Mouse (Mus musculus) hindbrain, embryonic 10.5 days (tissue): ENCODE measurements at regions not wholly inside any gene's neighbourhood (a gene's known extent, or its start where the extent isn't known, plus 50 kb on each side); places are given as distances from the start of the nearest gene placed in this dataset.

ENCODE experiments used
- DNase-seq: peaks from one replicate; pipeline ENCODE4 v3.0.0-alpha.2; 2017; ENCODE audit warnings: low spot score
- H3K27ac ChIP-seq: fragments of 300-500 bp; sonication (generic); 2 replicates; pipeline ENCODE4 v1.5.1; 2016; ENCODE audit warnings: mild to moderate bottlenecking, moderate library complexity
- H3K27me3 ChIP-seq: fragments of 300-500 bp; sonication (generic); 2 replicates; pipeline ENCODE4 v1.6.1; 2016; ENCODE audit warnings: mild to moderate bottlenecking; ENCODE audit not compliant: poor library complexity, insufficient read depth, severe bottlenecking
- H3K36me3 ChIP-seq: fragments of 300-500 bp; sonication (generic); 2 replicates; pipeline ENCODE4 v1.6.1; 2016; ENCODE audit warnings: mild to moderate bottlenecking, moderate library complexity
- H3K4me1 ChIP-seq: fragments of 300-500 bp; sonication (generic); replicated peaks from 2 replicates; pipeline ENCODE4 v1.6.1; 2016; ENCODE audit warnings: mild to moderate bottlenecking
- H3K4me3 ChIP-seq: fragments of 300-500 bp; sonication (generic); 2 replicates; pipeline ENCODE4 v1.5.1; 2016; ENCODE audit warnings: mild to moderate bottlenecking, moderate library complexity
- H3K9me3 ChIP-seq: fragments of 300-500 bp; sonication (generic); 2 replicates; pipeline ENCODE4 v1.6.1; 2016; ENCODE audit warnings: mild to moderate bottlenecking, moderate library complexity
- WGBS: fragments of 180-500 bp; shearing (Covaris S2); methylation state at CpG from one replicate; pipeline ENCODE4 v1.1.7; 2016; 5-methylcytosine and 5-hydroxymethylcytosine counted together

DNA sequence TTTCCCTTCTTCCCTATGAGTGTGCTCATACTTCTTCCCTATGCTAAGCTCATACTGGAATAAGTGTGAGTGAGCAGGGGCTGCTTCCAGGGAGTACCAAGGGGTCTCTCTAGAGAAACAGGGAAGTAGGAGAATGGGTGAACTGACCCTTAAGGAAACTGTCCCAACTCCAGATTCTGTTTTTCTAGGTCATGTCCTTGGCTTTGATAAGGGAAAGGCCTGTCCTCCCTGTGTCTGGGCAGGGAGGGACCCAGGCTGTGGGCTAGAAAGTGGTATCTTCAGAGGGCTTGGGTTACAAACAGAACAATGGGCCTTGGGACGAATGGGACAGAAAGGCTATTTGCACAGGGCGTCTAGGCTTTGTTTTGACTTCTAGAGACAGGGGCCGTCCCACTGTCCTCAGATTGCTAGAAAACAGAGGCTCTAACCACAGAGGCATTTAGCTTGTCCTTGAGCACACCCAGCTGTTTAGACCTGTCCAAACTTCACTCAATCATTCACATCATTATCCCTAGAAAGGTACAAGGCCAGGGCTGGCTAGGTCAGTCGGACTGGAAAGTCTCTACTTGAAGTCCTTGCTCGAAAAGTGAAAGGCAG, 82.0 kb upstream of the Parp11 start:
- Histone ChIP-seq H3K27me3 (peaks cover 57% of the 10 kb centered on the region), H3K4me1 (peaks cover 56% of the 10 kb centered on the region), H3K36me3 (no peaks in the 10 kb centered on the region), H3K4me3 (no peak overlapping the region), H3K27ac (peak overlapping the region; percentile 84), H3K9me3 (no peaks in the 10 kb centered on the region)
- no peak for DNase-seq
- WGBS, result 31% methylated on average over 5 of the region's 5 CpGs

DNA sequence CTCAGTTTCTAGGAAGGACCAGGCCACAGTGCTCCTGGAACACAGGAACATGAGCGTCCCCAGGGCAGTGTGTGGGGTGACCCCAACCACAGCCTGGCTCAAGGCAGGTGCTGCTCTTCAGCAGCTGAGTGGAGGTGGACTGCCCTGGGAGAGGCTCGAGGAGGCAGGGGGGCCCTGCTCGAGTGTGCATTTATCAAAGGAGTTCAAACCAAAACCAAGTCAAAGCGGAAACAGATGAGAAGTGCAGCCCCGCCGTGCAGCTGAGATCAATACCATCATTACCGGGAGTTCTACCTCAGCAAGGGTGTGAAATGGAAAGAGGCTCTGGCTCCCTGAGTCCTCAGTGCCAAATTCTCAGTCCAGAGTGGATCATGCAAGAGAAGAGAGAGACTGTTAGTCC, 81.4 kb upstream of the Parp11 start:
- peaks cover 52% of the 10 kb centered on the region for H3K27me3 ChIP-seq
- WGBS, result 61% methylated on average over 7 of the region's 7 CpGs
- no peaks in the 10 kb centered on the region for H3K36me3 ChIP-seq
- peak overlapping the region; percentile 84 for H3K27ac ChIP-seq
- H3K4me1 ChIP-seq, result peaks cover 52% of the 10 kb centered on the region
- H3K4me3 ChIP-seq, result no peak overlapping the region
- H3K9me3 ChIP-seq, result no peaks in the 10 kb centered on the region
- DNase-seq, result no peak

DNA sequence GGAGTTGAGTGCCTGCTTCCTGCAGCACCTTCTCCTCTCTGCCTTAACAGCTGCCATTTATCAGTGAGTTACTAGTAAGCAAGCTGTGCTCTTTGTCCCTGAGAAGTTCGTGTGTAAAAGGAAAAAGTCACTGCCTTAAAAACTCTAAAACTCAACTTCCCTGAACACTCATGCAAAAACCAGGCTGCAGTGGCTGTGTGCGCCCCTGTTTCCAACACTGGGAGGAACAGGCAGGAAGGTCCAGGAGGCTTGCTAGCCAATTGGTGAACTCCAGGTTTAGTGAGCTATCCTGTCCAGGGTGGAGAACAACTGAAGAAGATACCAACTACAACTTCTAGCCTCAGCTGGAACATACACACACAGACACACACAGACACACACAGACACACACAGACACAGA, 81.0 kb upstream of the Parp11 start:
- Histone ChIP-seq H3K27ac (peak overlapping the region; percentile 84), H3K36me3 (no peaks in the 10 kb centered on the region), H3K4me3 (no peak overlapping the region), H3K9me3 (no peaks in the 10 kb centered on the region), H3K4me1 (peaks cover 50% of the 10 kb centered on the region), H3K27me3 (peaks cover 48% of the 10 kb centered on the region)
- no peak for DNase-seq
- 65% methylated on average over 2 of the region's 2 CpGs for WGBS

DNA sequence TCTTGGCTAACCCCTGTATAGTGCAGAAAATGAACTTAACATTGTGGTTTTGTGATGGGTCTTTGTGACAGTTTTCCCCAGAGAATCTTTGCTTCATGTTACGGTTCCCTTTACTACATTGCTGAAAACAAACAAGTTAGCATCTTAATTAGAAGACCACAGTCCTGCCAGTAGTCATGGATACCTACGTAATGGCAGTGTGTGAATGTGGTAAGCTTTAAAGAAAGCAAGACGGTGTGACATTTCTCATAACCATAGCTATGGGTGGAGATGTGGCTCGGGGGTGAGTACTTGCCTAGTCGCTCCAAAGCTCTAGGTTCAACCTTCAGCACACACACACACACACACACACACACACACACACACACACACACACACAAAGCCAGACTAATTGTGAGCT, 73.6 kb upstream of the Parp11 start:
- Histone ChIP-seq H3K27ac (peak overlapping the region; percentile 29; the same call in 1 of the 2 replicates), H3K4me1 (peaks cover 46% of the 10 kb centered on the region), H3K27me3 (peaks cover 24% of the 10 kb centered on the region; the same call in 1 of the 2 replicates), H3K9me3 (no peaks in the 10 kb centered on the region), H3K36me3 (no peaks in the 10 kb centered on the region), H3K4me3 (no peak overlapping the region)
- 67% methylated on average over 5 of the region's 5 CpGs for WGBS
- DNase-seq, result no peak

DNA sequence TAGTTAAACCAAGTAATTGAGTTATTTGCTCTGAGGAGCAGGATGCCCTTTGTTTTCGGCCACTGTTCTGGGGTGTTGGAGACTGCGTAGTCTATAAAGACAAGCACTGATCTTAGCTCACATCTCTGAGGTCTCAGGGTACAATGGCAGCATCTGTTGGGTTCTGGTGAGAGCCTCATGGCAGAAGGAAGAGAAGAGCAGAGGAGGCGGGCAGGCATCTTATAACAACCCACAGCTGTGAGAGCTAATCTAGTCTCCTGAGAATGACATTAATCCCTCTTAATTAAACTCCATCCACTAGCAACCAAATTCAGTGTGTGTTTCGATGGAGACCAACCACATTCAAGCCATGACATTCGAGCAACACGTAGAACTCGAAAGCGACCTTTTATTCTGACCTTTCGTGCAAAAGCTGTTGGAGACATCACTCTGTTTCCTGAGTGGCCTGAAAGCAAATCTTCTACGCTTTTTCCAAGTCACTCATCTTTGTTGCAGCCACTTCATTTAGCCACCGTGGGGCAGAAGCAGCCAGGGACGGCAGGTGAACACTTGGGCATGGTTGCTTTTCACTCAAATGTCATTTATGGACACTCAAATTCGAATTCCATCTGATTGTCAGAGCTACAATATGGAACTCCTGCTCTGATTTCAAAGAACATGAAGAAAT, 72.7 kb upstream of the Parp11 start:
- no peak overlapping the region; the same call in 1 of the 2 replicates for H3K27ac ChIP-seq
- H3K4me3 ChIP-seq, result no peak overlapping the region
- H3K27me3 ChIP-seq, result peaks cover 27% of the 10 kb centered on the region
- H3K4me1 ChIP-seq, result peaks cover 51% of the 10 kb centered on the region
- 71% methylated on average over 13 of the region's 13 CpGs for WGBS
- H3K36me3 ChIP-seq, result no peaks in the 10 kb centered on the region
- DNase-seq, result no peak
- H3K9me3 ChIP-seq, result no peaks in the 10 kb centered on the region

DNA sequence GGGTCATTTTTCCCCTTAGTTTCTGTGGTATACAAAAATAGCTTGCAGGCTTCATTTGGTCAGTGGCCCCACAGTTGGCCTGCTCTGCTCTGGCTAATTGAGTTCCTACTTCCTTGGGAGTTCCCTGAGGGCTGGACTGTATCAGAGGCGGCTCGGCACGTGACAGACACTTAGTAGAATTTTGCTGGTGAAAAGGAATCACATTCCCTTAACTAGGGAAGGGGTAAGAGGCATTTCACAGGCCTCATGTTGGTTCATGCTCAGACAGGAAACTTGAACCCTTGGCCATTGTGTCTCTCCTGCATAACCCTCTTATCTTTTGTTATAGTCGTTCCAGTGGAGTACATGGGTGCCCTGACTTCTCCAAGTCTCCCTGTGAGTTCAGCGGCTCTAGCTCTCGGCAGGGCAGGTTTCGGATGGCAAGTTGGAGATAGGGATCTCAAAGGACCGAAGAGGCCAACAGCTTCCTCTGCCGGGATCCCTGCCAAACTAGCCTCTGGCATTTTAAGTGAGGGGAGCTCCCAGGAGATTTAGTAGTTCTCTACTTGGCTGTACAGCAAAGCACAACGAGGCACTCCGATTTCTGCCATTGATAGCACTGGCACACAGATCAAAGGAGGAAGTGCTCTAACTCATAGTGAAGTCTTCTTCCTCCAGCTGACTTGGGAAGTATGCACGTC, 72.0 kb upstream of the Parp11 start:
- peak overlapping the region; percentile 3; the same call in 1 of the 2 replicates for H3K27ac ChIP-seq
- WGBS, result 65% methylated on average over 12 of the region's 12 CpGs
- peaks cover 51% of the 10 kb centered on the region for H3K4me1 ChIP-seq
- H3K27me3 ChIP-seq, result peaks cover 27% of the 10 kb centered on the region
- no peak overlapping the region for H3K4me3 ChIP-seq
- H3K9me3 ChIP-seq, result no peaks in the 10 kb centered on the region
- H3K36me3 ChIP-seq, result no peaks in the 10 kb centered on the region
- DNase-seq, result no peak

DNA sequence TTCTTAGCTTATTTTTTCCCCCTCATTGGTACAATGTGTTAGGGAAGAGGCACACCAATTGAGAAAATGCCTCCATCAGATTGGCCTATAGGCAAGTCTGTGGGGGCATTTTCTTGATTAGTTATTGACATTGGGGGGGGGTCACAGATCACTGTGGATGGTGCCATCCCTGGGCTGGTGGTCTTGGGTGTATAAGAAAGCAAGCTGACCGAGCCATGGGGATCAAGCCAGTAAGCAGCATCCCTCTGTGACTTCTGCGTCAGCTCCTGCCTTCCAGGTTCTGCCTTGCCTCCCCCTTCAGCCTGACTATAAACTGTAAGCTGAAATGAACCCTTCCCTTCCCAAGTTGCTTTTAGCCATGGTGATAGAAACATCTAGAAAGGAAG, 71.5 kb upstream of the Parp11 start:
- Histone ChIP-seq H3K4me1 (peaks cover 51% of the 10 kb centered on the region), H3K27me3 (peaks cover 27% of the 10 kb centered on the region), H3K4me3 (no peak overlapping the region), H3K27ac (no peak overlapping the region), H3K9me3 (no peaks in the 10 kb centered on the region), H3K36me3 (no peaks in the 10 kb centered on the region)
- DNase-seq, result no peak
- 81% methylated on average over 2 of the region's 2 CpGs for WGBS

DNA sequence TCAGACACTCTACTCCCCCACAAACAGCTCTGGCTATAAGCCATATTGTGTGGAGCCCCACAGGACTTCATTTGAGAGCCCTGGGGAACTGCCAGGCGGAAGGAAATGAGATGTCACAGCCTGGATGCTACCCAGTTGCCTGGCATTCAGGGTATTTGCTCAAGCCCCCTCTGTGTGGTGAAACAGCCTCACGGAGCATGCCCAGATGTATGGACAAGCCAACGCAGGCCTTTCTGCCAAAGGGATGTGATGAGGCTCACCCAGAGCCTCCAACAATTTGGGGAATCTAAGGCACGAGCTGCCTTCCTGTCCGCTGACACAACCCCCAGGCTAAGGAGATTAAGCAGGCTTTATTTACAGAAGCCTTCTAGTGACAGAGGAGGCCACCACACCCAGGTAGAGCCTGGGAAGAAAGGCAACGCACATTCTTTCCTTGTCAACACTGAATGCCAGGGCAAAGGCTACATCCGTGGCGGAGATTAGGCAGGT, 70.9 kb upstream of the Parp11 start:
- Histone ChIP-seq H3K4me1 (peaks cover 51% of the 10 kb centered on the region), H3K4me3 (no peak overlapping the region), H3K27ac (peak overlapping the region; percentile 35), H3K9me3 (no peaks in the 10 kb centered on the region), H3K27me3 (peaks cover 27% of the 10 kb centered on the region), H3K36me3 (no peaks in the 10 kb centered on the region)
- no peak for DNase-seq
- WGBS, result 69% methylated on average over 8 of the region's 8 CpGs

DNA sequence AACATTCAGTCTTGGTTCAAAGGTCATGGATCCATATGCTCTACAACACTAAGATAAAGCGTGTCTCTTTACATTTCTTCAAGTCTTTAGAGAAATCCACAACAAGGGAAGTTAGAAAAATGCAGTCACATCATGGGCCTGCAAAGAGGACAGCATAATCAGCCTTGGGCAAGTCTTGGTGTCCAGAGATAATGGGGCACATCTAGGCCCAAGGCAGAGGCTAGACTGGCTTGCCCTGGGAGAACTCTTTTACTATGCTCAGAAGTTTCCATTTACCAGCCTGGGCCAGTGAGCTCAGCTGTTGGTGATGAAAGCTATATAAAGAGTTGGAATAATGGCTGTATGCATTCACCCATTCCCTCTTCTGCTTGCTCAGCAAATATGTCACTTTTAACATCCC, 67.9 kb upstream of the Parp11 start:
- H3K4me1 ChIP-seq, result peaks cover 37% of the 10 kb centered on the region
- H3K27ac ChIP-seq, result no peak overlapping the region
- 91% methylated on average over 1 of the region's 1 CpGs for WGBS
- H3K27me3 ChIP-seq, result peaks cover 27% of the 10 kb centered on the region
- H3K4me3 ChIP-seq, result no peak overlapping the region
- no peaks in the 10 kb centered on the region for H3K36me3 ChIP-seq
- no peak for DNase-seq
- no peaks in the 10 kb centered on the region for H3K9me3 ChIP-seq

DNA sequence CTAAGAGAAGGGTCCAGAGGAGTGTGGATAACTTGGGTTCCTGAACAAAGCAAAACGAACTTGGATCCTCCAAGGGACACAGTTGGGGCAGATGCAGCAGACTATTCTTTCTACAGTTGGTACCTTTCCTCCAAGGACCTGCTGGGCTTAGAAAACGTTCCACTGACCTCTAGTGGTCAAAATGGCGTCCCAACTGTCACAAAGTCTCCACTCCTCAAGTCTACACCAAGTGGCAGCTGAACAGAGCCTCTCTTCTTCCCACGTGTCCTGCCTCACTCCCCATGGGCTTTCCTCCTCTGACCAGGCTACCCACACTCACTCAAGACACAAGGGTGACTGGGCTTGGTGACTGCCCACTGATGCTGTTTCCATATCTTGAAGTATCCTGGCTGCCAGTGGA, 67.1 kb upstream of the Parp11 start:
- 15% methylated on average over 4 of the region's 4 CpGs for WGBS

DNA sequence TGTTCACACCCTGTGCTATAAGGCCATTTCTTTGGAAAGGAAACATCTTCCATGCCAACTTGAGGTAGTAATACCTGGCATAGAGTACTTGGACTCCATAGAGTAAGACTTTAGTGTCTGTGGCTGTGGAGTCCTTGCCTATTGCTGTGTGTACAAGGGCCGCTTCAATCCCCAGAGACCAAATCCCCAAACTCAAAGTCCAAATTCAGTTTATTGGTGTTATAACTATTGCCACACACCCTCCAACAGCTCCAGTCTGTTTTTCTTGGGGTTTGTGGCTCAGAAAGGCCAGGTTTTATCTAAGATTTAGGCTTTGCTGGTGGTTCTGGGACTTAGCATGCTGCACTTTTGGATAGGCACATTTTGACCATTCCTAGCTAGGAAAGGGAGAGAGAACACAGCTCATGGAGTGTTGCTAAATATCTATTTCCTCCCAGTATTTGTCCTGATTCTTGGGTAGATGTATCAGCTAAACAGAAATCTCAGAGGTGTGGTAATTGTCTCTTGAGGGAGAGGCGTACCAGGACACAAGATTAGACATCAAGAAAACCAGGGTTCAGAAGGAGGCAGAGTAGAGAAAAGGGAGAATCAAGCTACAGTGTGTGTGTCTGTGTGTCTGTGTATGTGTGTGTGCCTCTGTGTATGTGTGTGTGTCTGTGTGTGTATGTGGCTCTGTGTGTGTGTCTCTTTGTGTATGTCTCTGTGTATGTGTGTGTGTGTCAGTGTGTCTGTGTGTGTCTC, 65.3 kb upstream of the Parp11 start:
- WGBS, result 86% methylated on average over 2 of the region's 2 CpGs
- H3K4me3 ChIP-seq, result no peak overlapping the region
- no peaks in the 10 kb centered on the region for H3K9me3 ChIP-seq
- no peak overlapping the region for H3K27ac ChIP-seq
- peaks cover 12% of the 10 kb centered on the region for H3K4me1 ChIP-seq
- H3K27me3 ChIP-seq, result peaks cover 14% of the 10 kb centered on the region
- no peaks in the 10 kb centered on the region for H3K36me3 ChIP-seq
- no peak for DNase-seq

More for the DNA sequence above, 67.1 kb upstream of the Parp11 start:
- Histone ChIP-seq H3K4me3 (no peak overlapping the region), H3K27ac (0 out of 2 replicates have a peak overlapping the region, but pooled peaks have one; percentile 62), H3K9me3 (no peaks in the 10 kb centered on the region), H3K4me1 (peaks cover 29% of the 10 kb centered on the region), H3K27me3 (peaks cover 27% of the 10 kb centered on the region), H3K36me3 (no peaks in the 10 kb centered on the region)
- peak; percentile 52 for DNase-seq

DNA sequence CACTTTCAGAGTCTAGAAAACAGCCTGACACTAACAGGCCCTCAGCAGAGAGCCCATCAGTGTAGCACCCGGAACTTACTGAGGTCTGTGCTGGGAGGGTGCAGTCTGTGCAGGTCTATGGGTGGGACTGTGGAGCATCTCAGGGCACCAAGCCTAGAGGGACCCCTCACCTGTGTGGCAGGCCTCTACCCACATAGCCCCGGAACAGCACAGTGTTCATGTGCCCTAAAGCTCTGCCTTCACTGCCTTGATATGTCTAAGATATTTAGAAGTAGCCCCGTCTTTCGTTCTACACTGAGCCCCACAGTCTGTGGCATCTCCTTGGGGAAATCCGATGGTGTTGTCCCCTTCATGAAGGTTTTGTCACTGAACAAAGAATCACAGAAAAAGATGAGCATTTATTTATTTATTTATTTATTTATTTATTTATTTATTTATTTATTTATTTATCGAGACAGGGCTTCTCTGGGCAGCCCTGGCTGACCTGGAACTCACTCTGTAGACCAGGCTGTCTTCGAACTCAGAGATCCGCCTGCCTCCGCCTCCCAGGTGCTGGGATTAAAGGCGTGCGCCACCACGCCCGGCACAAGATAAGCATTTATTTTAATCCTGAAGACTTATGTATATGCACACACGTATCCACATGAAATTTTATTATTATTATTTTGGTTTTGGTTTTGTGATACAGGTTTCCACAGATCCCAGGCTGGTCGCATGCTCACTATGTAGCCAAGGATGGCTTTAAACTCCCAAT, 55.2 kb upstream of the Parp11 start:
- Histone ChIP-seq H3K4me1 (peaks cover 30% of the 10 kb centered on the region), H3K27me3 (0 out of 2 replicates have a peak, but pooled peaks cover 4% of the 10 kb centered on the region), H3K27ac (no peak overlapping the region; the same call in none of the 2 replicates), H3K4me3 (no peak overlapping the region), H3K9me3 (no peaks in the 10 kb centered on the region), H3K36me3 (no peaks in the 10 kb centered on the region)
- WGBS, result 94% methylated on average over 15 of the region's 15 CpGs
- DNase-seq, result no peak
